Mouse (Mus musculus) ES-Bruce4 (cell line): ENCODE measurements at regions not wholly inside any gene's neighbourhood (a gene's known extent, or its start where the extent isn't known, plus 50 kb on each side); places are given as distances from the start of the nearest gene placed in this dataset.

Experiments used
- H3K27ac ChIP-seq: 2 replicates; pipeline ENCODE4 v1.5.1; 2012; ENCODE audit warnings: low read length, inconsistent platforms; ENCODE audit not compliant: insufficient read depth
- H3K27me3 ChIP-seq: 2 replicates; pipeline ENCODE4 v1.6.1; 2012; ENCODE audit warnings: mild to moderate bottlenecking, low read length, inconsistent platforms; ENCODE audit not compliant: control insufficient read depth, poor library complexity, insufficient read depth, severe bottlenecking
- H3K36me3 ChIP-seq: 2 replicates; pipeline ENCODE4 v1.6.1; 2012; ENCODE audit warnings: inconsistent platforms, mild to moderate bottlenecking, low read length, moderate library complexity; ENCODE audit not compliant: control insufficient read depth, poor library complexity, insufficient read depth, severe bottlenecking
- H3K4me1 ChIP-seq: one replicate; pipeline ENCODE4 v1.8.1; 2011; ENCODE audit warnings: low read length; ENCODE audit not compliant: control insufficient read depth, insufficient read depth
- H3K4me3 ChIP-seq: 2 replicates; pipeline ENCODE4 v1.5.1; 2011; ENCODE audit warnings: low read depth, mild to moderate bottlenecking, low read length
- H3K9ac ChIP-seq: 2 replicates; pipeline ENCODE4 v1.6.1; 2012; ENCODE audit warnings: low read depth, mild to moderate bottlenecking, inconsistent platforms; ENCODE audit not compliant: poor library complexity, severe bottlenecking
- H3K9me3 ChIP-seq: replicated peaks from 2 replicates; pipeline ENCODE4 v1.6.1; 2012; ENCODE audit warnings: mild to moderate bottlenecking, low read length, inconsistent platforms; ENCODE audit not compliant: control insufficient read depth, poor library complexity, insufficient read depth, severe bottlenecking
- CTCF ChIP-seq: IDR thresholded peaks from one replicate; pipeline ENCODE4 v1.8.1; 2011; ENCODE audit warnings: low read depth, low read length
- EP300 ChIP-seq: IDR thresholded peaks from 2 replicates; pipeline ENCODE4 v1.6.1; 2011; ENCODE audit warnings: low read depth, low read length; ENCODE audit not compliant: insufficient read depth
- POLR2A ChIP-seq: IDR thresholded peaks from one replicate; pipeline ENCODE4 v1.8.1; 2011; ENCODE audit warnings: low read length; ENCODE audit not compliant: insufficient read depth

DNA sequence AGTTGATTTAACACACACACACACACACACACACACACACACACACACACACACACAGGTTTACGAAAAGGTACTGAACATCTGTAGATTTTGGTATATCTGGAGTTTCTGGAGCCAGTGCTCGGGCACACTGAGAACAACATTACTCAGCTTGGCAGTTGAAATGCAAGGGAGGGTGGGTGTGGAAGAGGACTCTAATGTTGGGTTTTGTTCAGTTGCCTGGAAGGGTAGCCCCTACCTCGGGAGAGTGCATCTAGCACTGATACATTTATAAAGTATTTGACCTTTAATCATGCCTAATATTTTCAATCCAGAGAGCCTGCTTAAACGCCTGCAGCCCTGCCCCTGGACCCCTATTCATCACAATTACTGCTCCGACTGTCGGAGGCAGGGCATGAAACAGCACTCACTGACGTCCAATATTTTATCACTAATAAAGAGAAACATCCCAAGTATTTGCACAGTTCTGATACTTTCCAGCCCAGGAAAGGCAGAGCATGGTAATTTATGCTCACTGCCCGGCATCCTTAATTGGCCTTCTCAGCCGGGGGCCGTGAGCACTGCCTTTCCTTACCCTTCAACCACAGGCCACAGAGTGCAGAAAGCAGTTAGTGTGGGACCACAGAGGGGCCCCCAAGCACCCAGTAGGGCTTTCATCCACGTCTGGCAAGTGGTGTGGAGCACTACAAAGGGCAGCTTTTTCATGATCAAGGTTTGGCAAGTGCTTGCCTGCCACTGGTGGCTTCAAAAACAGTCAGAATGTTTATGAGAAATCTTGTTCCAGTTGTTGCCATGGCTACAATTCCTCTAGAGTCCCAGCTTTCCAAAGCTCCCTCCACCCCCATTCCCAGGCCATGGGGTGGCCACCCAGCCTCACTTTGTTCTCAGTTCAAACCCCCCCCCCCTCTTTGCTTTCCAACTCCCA lies 76.3 kb upstream of the Pkdcc start:
- no peak overlapping the region for H3K9ac ChIP-seq
- H3K27ac ChIP-seq, result no peak overlapping the region
- no peaks in the 10 kb centered on the region for H3K4me1 ChIP-seq
- no peaks in the 10 kb centered on the region for H3K9me3 ChIP-seq
- H3K36me3 ChIP-seq, result no peaks in the 10 kb centered on the region
- TF ChIP-seq POLR2A (no peak), EP300 (no peak), CTCF (no peak)
- H3K4me3 ChIP-seq, result no peak overlapping the region
- no peaks in the 10 kb centered on the region for H3K27me3 ChIP-seq

DNA sequence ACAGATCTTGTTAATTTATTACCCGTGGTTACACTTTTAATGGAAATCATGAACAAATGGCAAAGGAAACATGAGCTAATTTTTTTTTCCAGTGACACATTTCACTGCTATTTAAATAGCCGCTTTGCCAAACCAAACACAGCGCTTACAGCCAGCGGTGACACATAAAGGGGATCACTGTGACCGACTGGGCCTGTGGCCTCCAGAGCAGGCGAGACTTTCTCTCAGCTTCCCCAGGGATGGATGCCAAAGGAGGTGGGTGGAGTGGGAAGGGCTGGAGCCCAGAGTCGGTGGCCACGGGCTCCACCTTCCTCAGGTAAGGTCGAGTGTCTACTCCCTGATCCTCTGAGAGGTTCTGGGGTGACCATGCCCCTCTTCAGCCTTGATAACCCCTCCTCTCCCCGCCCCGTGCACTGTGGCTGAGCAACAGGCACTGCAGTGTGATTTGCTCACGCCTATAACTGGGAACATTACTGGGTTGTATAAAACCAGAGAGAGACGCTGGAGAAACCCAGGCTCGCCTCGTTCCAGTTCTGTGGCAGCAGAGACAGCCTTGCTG lies 66.6 kb upstream of the Pkdcc start:
- H3K27me3 ChIP-seq, result no peaks in the 10 kb centered on the region
- no peak overlapping the region for H3K27ac ChIP-seq

DNA sequence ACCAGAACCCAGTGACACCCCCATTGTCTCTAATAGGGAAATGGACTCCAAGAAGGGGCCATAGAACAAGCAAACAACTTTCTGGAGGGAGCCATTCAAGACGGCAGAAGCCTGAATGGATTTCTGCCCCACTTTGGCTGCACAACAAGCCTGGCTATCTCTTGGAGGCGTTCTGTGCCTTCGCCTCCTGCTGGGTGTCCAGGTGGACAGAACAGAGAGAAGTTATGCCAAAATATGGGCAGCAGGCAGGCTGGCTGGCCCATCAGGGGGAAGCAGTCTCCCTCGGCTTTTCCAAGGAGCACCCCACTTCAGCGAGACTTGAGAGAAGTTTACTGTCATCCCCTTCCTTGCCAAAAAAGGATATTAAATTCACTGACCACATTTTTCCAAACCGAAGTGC lies 65.8 kb upstream of the Pkdcc start:
- Histone ChIP-seq H3K9ac (no peak overlapping the region), H3K27ac (no peak overlapping the region), H3K4me1 (no peaks in the 10 kb centered on the region), H3K4me3 (no peak overlapping the region), H3K36me3 (no peaks in the 10 kb centered on the region), H3K27me3 (no peaks in the 10 kb centered on the region), H3K9me3 (peaks cover 6% of the 10 kb centered on the region; the same call in 1 of the 2 replicates)
- TF ChIP-seq EP300 (no peak), POLR2A (no peak), CTCF (no peak)

More for the DNA sequence above, 66.6 kb upstream of the Pkdcc start:
- H3K4me1 ChIP-seq, result no peaks in the 10 kb centered on the region
- TF ChIP-seq CTCF (no peak), EP300 (no peak), POLR2A (no peak)
- H3K4me3 ChIP-seq, result no peak overlapping the region
- H3K36me3 ChIP-seq, result no peaks in the 10 kb centered on the region
- no peak overlapping the region for H3K9ac ChIP-seq
- H3K9me3 ChIP-seq, result peaks cover 6% of the 10 kb centered on the region; the same call in 1 of the 2 replicates

DNA sequence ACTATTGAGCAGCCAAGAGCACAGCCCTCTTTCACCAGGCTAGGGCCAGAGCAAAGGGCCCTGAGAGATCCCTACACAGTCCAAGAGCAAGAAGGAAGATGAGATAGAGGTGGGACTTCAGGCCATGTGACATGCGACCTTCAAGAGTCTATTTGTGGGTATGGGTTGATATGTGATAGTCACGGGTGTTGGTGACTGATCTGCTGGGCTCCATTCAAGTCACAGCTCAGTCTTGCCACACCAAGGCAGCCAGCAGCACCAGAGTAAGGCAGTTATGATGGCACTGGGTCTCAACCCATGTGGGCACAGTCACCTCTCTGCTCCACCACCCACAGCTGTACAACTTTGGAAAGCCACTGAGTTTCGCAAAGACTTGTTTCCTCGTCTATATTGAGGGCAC lies 60.0 kb upstream of the Pkdcc start:
- Histone ChIP-seq H3K4me3 (no peak overlapping the region), H3K27me3 (no peaks in the 10 kb centered on the region), H3K9ac (no peak overlapping the region), H3K9me3 (peaks cover 6% of the 10 kb centered on the region), H3K27ac (no peak overlapping the region), H3K4me1 (no peaks in the 10 kb centered on the region), H3K36me3 (no peaks in the 10 kb centered on the region)
- TF ChIP-seq EP300 (no peak), CTCF (no peak), POLR2A (no peak)

DNA sequence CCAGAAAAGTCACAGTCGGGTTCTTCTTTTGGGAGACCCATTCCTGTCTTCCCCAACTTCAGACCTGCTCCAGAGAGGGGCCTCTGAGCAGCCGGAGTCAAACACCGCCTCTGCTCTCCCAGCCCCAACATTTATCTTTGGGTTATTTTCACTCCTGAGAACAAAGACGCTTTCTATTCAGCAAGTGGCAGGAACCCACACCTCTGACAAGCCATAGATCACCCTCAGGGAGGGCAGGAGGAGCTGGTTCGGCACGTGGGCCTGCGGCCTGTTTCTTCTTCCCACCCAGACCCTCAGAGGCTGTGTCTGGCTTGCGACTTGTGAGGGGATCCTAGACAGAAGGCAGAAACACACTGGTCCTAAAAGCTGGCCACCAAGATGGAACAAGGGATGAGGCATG lies 58.4 kb upstream of the Pkdcc start:
- no peak overlapping the region for H3K27ac ChIP-seq
- peaks cover 3% of the 10 kb centered on the region; the same call in 1 of the 2 replicates for H3K9me3 ChIP-seq
- H3K4me1 ChIP-seq, result no peaks in the 10 kb centered on the region
- H3K4me3 ChIP-seq, result no peak overlapping the region
- no peaks in the 10 kb centered on the region for H3K27me3 ChIP-seq
- TF ChIP-seq POLR2A, result no peak
- no peak for TF ChIP-seq EP300
- TF ChIP-seq CTCF, result no peak
- H3K36me3 ChIP-seq, result no peaks in the 10 kb centered on the region
- no peak overlapping the region for H3K9ac ChIP-seq

DNA sequence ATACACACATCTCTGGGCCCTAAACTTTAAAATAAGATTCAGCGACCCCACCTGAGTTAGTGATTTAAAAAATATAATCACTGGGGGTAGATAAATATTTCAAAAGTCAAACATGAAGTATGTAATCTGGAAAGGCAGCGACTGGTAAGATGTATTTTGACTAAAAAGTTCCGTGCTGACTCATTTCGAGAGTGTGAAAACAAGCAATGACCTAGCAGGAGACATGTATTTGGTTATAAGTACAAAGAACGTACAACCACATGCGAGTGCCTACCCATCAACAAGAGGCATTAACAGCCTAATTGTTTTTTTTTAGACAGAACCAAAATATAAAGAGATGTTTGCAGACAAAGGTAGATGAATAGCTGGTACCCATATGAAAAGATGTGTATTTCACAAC lies 57.0 kb upstream of the Pkdcc start:
- no peaks in the 10 kb centered on the region; the same call in 1 of the 2 replicates for H3K9me3 ChIP-seq
- no peaks in the 10 kb centered on the region for H3K27me3 ChIP-seq
- no peak overlapping the region for H3K27ac ChIP-seq
- H3K36me3 ChIP-seq, result no peaks in the 10 kb centered on the region
- H3K4me1 ChIP-seq, result no peaks in the 10 kb centered on the region
- H3K4me3 ChIP-seq, result no peak overlapping the region
- no peak overlapping the region for H3K9ac ChIP-seq
- TF ChIP-seq POLR2A (no peak), CTCF (no peak), EP300 (no peak)
